Mouse (Mus musculus): Measurements from ENCODE around the gene Gm28051. TPM values are rescaled to one million over a fixed set of nuclear protein-coding genes. Genes with fewer than 3 reads are reported as not detected.

The Gm28051 gene
- total RNA-seq, 2 experiments from 2014 or later: not detected

DNA sequence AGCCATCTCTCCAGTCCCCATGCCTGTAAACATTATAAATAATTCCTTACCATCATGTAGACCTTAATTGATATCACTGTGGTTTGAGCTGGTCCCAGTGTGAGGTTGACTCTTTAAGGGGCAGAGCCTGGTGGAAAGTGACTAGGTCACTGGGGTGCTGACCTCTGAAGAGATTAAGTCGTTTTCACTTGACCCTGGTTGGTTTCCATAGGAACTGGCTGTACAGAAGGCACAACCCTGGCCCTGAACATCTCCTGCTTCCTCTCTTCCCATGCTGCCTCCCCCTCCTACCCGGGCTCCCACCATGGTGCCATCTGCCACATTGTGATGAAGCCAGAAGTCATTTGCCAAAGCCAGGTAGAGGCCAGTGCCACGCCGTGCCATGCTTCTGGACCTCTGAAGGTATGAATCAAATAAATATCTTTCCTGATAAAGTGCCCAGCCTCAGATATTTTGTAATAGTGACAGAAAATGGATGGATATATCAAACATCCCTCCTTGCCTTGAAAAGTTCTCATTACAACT is 46.7 kb downstream of the Gm28051 start:
- DNase-seq: no peak
- intact Hi-C loops (cut with DNase I): no loop called here

DNA sequence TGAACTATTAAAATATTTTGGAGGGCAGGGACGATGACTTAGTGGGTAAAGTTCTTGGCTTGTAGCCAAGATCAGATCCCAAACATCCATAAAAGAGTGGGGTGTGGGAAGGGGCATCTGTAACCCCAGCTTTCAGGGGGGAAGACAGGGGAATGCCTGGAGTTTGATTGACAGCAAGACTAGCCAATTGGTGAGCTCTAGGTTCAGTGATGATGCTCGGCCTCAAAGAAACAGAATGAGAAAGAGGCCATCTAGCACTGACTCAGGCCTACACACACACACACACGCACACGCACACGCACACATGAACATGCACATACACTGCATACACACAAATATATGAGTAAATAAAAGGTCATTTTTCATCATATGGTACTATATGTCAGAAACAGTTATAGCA is 47.7 kb downstream of the Gm28051 start:
- intact Hi-C loops (cut with DNase I): no loop called here
- DNase-seq: no peak

DNA sequence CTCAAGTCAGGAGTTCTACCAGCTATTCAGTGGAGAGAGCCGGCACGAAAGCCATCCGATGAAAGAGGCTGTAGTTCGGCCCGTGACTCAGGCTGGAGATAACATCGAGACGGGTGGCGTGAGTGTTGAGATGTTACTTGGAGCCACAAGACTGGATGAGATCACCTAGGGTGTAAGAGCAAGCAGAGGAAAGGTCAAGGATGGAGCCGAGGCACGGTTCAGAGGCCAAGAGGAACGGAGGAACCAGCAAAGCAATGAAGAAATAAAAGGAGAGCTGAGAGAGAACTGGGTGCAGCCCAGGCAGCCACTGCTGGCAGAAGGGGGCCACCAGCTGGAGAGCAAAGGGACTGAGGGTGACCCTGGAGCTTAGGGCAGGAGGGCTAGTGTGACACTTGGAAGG is 49.3 kb downstream of the Gm28051 start:
- intact Hi-C loops (cut with DNase I): no loop called here
- peak in 1 of 2 experiments; percentile 36 for DNase-seq

DNA sequence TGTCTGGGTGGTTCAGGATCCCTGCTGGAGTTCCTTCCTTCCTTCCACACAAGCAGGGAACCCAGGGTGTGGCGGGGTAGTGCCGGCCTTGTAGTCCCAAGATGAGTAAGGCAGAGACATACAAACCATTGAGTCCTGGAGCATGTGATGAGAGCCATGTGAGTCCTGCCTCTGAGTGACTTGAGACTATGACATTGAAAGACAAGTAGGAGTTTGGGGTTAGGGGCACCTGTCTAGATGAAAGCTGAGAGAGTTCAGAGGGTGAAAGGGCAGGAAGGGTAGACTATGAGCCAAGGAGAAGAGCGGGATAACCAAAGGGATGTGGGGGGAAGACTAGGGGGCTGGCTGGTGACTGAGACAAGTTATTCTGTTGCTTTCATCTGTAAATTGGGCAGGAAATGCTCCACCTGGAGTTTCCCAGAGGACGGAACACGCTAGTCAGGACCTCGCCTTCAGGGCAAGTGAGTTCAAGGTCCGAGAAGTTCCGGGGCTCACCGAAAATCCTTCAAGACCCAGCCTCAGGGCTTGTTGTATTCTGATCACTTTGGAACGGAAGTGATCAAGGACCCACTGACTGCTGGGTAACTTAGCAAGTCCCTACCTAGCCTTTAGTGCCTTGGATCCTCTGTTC is 50.6 kb downstream of the Gm28051 start:
- intact Hi-C loops (cut with DNase I): loop anchor here (2.0 kb wide), 1 partner anchor 128 kb away; no protein-coding TSS in a partner anchor
- DNase-seq: no peak

DNA sequence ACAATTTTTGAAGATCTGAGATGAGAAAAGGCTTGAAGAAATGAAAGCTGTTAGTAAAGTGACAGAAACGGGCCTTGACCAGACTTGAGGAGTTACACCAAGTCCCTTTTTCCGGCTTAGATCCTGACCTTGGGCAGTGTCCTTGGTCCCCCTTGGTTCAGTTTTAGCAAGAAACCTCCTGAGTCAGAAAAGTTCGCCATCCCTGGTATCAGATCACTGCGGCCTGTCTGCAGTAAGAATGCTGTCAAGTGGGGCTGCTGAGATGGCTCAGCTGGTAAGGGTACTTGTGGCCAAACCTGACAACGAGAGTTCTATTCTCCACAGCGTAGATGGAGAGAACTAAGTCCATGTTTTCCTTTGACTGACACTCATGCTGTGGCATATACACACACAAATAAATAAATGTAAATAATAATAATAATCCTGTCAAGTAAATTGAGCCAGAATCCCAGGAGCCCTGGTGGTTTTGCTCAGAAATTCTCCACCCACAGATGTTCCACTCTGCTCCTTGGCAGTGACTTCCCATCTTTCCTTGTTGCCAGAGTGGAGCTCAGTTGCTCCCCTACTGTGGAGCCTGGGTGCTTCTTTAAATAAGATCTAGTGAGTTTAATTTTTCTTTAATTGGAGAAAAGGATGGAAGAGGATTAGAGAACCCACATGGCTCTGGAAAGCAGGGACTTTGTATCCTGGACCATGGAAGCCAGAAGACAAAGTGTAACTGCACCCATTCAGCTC is 51.5 kb downstream of the Gm28051 start:
- intact Hi-C loops (cut with DNase I): loop anchor here (2.0 kb wide), 1 partner anchor 127 kb away; no protein-coding TSS in a partner anchor

DNA sequence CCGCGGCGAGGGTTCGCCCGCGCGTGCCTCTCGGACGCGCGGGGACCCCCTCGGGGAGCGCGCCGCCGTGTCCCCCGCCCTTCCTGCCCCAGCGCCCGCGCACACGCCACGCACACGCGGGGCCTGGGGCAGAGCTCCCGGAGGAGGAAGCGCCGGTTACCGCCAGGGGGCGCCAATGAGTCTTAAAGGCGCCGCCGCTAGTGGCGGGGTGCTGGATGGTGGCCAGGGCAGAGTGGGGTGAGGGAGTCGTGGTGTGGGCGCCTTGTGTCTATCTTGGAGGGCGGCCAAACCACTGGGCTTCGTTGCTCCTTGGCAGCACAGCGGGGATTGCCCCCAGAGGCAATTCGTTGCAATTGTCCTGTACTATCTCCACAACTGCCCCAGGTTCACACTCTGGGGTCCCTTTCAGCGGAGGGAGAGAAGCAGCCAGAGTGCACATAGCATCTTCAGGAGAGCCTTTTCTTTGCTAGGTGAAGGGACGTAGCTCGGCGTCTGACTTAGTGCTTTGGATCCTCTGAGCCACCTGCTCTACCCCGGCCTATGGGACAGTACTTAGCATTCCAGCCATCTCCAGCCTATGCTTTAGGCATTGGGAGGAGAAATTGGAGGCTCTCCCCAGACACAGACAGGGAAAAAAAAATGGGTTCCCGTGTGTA is 52.2 kb downstream of the Gm28051 start:
- DNase-seq: peak; percentile 80 to 82
- intact Hi-C loops (cut with DNase I): no loop called here

More for the DNA sequence above, 51.5 kb downstream of the Gm28051 start:
- no peak for DNase-seq

DNA sequence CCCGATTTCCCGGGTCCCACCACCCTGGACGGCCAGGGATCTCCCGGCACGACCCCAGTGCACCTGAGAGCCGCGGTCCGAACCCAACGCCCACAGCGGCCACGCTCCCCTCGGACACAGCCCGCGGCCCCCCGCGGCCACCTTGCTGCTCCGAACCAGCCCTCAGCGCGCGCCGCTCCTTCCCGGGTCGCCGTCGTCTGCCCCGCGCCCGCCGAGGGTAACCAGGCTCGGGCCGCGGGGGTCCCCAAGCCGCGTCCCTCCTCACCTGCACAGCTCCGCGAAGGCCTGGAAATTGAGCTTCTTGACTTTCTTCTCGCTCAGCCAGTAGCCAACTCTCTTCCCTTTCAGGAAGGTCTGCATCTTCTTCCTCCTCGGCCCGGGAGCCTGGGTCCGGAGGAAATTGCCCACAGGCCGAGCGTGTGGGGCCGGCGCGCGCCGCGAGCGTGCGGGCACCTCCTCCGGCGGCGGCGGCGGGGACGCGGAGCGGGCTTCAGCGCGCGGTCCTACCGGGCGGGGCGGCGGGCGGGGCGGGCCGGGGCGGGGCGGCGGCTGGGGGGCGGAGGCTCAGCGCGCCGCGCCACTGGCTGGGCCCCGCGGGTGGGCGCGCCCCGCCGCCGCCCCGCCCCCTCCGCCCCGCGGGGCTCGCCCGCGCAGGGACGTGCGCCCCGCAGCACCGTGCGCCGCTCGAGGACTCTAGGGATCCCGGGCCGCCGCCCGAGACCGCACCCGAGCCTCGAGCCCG is 52.9 kb downstream of the Gm28051 start, which contains the start of gene Itpk1:
TSS of gene Itpk1 (minus strand) at position 474 of the 742 bp plus-strand sequence.
- DNase-seq: peak in 1 of 2 experiments; percentile 39
- intact Hi-C loops (cut with DNase I): no loop called here

DNA sequence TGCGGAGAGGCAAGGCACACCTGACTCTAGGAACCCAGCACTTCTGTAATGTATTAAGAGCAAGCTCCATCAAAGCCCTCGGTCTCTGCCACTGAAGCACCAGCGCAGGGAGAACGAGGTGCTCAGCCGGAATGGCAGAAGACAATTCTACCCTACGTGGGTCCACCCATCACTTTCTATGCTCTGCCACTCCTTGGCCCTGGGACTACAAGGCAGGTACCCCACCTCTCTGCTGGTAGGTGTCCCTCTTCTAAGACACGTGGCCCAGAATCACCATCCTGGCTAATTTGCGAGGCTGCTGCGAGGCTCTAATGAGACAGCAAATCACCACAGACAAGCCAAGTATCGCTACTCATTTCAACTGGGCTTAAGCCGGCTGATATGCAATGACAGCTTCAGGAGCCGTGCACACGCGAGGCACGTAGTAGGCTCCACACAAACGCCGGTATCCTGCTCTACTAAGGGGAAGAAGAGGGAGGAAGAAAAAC is 53.6 kb downstream of the Gm28051 start:
- DNase-seq: no peak
- intact Hi-C loops (cut with DNase I): no loop called here

DNA sequence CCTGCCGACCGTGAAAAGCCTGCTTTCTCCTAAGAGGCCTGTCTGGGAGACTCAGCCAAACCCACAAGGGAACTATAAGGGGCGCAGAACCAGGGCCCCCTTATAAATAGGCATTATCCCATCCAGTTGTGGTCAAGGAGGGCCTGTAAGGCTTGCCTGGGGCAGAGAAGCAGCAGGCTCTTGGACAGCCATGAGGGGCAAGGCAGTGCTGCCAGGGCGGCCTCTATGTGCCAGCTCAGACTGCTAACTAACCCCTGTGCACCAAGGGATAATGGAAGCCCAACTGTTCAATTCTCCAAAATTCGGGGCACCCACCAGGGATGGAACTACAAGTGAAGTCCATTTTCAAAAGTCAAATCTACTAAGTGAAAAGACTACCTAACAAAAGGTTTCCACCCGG is 54.1 kb downstream of the Gm28051 start:
- no peak for DNase-seq
- intact Hi-C loops (cut with DNase I): no loop called here

DNA sequence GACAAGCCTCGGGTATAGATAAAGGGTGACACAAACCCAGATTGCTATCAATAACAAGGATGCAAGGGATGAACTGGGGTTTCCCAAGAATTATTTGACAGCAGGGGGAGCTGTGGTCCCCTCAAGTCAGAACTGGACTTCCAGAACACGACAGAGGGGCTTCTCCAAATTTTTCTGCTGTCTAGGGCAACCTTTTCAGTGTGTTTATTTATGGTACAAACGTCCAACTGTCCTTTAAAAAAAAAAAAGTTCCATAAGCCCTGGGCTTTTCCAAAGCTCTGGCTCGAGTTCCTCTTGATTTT is 54.5 kb downstream of the Gm28051 start:
- no peak for DNase-seq
- intact Hi-C loops (cut with DNase I): no loop called here

DNA sequence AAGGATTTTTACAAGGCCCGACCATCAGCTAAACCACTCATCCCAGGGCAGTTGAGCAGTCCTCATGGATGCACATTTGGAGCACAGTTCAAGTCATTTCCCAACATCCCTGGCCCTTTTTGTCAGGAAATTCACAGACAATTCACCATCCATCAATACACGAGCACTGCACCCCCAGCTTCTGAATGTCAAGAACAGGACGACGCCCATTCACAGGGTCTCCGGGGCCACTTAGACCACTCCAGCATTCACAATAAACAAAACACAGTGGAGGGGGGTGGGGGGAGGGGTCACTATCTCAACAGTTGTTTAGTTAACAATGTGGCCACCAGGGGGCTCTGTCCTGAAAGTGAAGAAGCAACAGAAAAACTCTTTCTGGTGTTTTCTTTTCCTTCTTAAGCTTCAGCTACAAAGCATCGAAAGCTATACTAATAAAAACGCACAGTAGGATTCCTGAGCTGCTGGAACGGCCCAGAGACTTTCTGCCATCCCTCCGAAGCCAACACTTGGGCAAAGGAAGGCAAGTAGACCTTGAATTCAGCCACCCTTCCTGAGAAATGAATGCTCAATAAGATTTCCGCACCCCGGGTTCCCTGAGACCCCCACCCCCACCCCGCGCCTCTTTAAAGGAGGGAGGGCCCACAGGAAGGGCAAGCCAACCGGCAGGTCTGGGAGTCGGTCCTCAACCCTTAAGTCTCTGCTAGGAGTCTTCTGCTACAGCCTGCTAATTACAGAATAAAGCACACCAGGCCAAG is 55.0 kb downstream of the Gm28051 start:
- intact Hi-C loops (cut with DNase I): no loop called here
- peak in 1 of 2 experiments; percentile 78 for DNase-seq

DNA sequence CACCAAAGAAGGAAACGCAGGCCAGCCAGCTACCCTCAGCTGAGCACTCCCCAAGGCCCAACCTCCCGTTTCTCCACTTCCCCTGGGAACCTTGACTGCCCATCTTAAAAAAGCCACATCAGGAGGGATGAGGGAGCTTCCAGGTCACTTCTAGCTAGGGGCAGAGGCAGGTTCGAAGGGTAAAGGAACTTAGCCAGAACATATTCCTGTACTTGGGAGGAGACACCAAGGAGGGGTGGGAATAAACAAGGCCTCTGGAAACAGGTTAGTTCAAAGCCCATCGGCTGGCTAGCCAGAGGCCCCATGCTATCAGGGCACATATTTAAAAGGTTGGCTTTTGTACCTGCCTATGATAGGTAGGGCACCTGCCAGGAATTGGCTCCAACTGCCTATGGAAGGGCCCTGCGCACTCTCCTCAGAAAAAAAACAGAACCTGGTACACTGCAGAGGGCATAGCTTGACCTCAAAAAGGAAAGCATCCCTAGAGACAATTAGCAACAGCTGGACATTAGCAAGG is 55.8 kb downstream of the Gm28051 start:
- no peak for DNase-seq
- intact Hi-C loops (cut with DNase I): no loop called here

DNA sequence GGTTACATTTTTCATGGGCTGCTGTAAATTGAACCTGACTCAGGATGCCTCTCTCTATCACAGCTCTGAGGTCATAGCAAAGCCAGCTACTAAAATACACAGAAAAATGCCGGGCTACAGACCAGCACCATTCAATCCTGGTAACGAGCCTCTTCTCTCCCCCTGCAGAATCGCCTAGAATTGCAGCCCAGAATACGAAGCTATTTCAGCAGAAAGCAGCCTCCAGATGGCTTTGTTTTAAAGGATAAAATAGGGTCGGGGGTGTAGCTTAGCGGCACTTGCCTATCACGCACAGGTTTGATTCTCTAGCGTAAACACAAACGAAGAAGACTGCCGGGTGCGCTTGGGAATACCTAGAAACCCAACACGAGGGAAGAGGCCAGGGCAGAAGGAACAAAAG is 57.1 kb downstream of the Gm28051 start:
- intact Hi-C loops (cut with DNase I): no loop called here
- DNase-seq: no peak

DNA sequence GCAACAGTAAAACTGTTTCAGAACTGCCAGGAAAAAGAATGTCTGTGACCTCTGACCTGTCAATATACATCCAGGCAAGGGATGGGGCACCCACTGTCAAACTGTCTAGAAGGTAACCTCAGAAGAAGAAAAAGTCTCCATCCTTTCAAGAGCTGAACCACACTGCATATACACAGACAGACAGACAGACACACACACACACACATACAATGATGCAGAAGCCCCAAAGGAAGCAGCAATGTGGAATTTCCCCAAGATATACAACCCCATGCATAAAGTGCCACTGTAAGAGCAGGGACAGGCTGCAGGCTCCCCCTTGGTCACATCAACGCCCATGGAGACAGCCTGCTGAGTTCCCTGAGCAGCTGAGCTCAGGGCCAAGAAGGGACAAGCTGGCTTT is 58.4 kb downstream of the Gm28051 start:
- DNase-seq: no peak
- intact Hi-C loops (cut with DNase I): no loop called here

DNA sequence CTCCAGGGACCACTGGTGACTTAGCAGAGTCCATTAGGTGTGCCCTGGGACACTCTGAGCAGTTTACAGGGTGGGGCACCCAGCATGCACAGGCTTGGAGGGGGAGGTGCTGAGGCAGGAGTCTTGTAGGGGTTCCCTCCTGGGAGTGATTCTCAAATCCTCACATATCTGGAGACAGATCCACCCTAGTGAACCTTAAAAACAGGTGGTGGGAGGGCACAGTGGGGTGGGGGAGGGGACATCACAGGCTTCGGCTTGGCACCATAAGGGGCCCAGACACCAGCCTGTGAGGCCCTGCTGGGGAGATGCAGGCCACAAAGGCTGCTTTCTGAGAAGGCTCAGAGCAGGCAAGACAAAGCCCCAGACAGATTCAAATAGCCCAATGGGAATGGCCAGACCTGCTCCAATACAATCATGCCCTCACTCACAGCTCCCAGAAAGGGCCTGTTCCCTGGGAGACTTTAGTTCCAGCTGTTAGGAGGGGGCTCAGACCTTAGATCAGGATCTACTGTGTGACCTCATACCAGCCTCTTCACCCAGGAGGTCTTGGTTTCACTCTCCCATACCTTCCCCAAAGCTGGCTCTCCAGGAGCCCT is 59.4 kb downstream of the Gm28051 start:
- intact Hi-C loops (cut with DNase I): no loop called here

DNA sequence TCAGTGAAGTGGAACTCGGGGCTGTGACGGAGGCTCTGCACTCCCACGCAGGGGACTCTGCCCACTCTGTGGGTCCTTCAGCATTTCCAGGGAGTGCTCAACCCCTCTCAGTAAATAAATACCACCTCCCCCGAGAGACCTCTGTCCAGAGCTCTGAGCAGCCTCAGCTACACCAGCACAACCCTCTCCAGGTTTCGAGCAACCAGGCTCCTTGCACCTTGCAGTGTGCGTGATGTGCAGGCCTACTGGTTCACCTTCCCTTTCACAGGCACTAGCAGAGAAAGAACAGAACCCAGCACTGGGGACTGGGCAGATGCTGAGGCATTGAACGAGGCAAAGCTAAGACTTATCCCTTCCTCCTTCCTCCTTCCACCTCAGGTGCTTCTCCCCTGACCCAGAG is 60.2 kb downstream of the Gm28051 start:
- no peak for DNase-seq
- intact Hi-C loops (cut with DNase I): no loop called here

More for the DNA sequence above, 59.4 kb downstream of the Gm28051 start:
- DNase-seq: no peak

DNA sequence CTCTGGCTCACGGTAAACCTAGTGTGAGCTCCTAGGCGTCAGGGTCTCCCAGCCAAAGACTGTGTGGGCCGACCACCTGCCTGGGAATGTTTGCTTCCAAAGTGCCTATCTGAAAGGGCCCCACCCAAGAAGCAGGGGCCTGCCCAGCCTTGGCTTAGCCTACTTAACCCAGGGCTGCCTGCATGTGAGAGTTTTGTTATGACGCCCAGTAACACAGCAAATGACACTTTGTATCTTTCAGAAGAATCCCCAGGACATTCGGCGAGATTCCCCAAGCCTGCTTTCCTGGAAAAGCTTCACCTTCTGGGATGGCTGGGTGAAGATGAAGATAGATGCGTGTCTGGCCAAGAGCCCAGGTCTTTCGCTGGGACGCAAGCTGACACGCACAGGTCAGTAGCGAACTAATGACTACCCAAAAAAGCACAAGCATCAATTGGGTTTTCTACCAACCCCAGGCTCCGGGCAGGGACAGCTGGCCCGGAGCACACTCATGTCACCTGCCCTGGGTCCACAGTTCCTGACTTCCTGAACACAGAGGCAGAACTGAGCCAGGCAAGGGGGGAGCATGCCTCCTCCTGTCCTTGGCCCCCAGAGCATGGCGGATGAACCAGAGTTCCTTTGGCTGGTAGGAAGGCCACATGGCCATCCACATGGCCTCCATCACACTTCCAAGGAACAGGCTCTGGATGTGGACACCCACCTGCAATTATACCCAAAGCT is 60.8 kb downstream of the Gm28051 start:
- no peak for DNase-seq
- intact Hi-C loops (cut with DNase I): no loop called here

DNA sequence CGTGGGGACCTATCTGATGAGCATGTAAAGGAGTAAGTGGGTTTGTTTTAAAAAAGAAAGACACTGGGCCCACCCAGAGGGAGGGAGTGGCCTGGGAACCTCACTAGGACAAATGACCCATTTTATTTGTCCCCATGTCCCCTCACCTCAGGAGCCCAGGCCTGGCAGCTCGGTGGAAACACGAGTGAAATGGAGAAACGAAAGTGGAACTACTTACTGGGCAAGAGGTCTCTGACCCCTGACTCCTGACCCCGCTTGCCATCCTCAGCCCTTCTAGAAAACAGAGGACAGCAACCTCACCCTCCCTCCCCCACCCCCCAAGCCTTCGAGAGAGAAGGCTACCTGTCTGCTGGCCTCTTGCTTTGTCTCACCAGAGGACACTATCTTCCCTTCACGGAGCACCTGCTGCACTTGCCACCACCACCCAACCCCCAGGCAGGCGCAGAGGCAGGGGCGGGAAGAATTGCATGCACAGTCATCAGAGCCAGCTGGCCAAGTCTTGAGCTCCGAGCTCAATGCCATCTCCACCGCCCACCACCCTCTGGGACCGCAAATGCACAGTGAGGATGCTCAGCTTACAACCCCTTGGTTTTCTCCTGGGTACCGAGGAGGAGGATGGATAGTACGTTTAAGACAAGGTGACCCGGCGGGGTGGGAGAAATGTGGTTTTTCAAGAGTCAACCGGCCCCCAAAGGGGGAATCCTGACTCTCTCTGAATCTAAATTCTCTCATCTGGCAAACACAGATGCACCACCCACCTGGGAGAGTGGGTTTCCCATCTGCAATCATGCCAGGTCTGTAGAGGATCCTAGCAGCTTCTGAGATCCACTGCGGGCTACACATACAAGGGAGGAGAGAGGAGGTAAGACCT is 62.0 kb downstream of the Gm28051 start:
- no peak for DNase-seq
- intact Hi-C loops (cut with DNase I): no loop called here
